Mouse (Mus musculus): ENCODE measurements around the gene Hnrnpk.

DNA sequence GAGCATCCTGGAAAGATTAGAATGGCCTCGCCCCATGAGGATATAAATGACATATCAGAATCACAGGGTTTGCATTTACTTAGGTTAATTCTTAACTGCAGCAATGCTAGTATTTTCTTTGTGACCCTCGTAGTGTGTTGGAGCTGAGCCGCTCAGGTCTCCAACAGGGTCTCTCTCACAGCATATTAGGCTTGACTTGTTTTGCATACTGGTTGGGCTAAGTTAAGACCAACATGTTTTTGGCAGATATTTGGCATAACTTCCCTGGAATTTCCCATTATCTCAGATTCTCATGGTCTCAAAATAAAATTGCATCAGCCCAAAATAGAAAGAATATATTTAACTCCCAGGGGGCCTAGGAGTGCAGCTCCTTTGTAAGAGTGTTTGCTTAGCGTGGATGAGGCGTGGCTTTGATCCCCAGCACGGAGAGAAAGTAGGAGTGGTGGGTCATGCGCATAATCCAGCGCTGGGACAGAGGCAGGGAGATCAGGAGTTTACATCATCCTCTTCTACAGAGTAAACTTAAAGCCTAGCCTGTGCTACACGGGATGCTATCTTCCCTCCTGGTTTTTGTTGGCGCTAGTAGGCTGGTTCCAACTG is 20.0 kb upstream of the Hnrnpk start:
- TF ChIP-seq POLR2A (IDR thresholded peaks at IDR 0.05; ENCODE audit: insufficient read depth, low read depth, low read length) (no peak), CTCF (IDR thresholded peaks at IDR 0.05) (no peak), EP300 (IDR thresholded peaks at IDR 0.05; ENCODE audit: insufficient read depth, low read depth, low read length) (no peak)
